Mouse (Mus musculus): ENCODE results near the gene Slc7a6.
"Not testable (repeated sequence)": the region's sequence is repeated elsewhere in the genome, so short reads cannot be mapped to it uniquely, and the experiment has no call there.

Slc7a6 gene

GRCm38 (mm10) chr8:106185628-106186270, 17.1 kb downstream of the Slc7a6 start:
- DNase-seq (ENCODE audit: low spot score in 2 of 2), result no peak

- no peak for DNase-seq (ENCODE audit: low spot score in 2 of 2)
Observed at GRCm38 (mm10) chr8:106186394-106186793, 17.7 kb downstream of the Slc7a6 start.

DNA sequence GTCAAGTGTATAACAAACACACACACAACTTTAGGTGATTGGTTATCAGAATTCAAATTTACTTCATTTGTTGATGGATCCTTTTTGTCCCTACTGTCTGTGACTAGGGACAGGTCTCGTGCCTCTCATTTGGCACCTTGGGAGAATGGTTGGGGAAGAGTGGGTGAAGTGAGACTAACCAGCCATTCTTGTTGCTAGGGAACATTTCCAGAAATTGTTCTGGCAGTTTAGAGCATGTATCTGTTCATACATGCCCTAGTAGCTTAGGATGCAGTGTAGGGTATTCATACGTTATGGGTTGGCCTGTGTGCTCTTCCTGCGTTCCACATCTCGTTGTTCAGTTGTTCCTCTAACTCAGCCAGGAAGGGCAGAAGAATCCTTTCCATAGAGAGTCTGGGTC, 20.5 kb downstream of the Slc7a6 start:
- no peak for DNase-seq (ENCODE audit: low spot score in 2 of 2)

GRCm38 (mm10) chr8:106191639-106192038, 23.0 kb downstream of the Slc7a6 start:
- no peak for DNase-seq (ENCODE audit: low spot score in 2 of 2)

GRCm38 (mm10) chr8:106193162-106193561, 24.5 kb downstream of the Slc7a6 start:
- DNase-seq (ENCODE audit: low spot score in 2 of 2), result no peak

GRCm38 (mm10) chr8:106194062-106194461, 25.4 kb downstream of the Slc7a6 start:
- DNase-seq (ENCODE audit: low spot score in 2 of 2), result no peak

GRCm38 (mm10) chr8:106198741-106199140, 30.1 kb downstream of the Slc7a6 start:
- DNase-seq (ENCODE audit: low spot score in 2 of 2), result no peak

GRCm38 (mm10) chr8:106199596-106199995, 30.9 kb downstream of the Slc7a6 start:
- not testable (repeated sequence) for DNase-seq (ENCODE audit: low spot score in 2 of 2)

DNA sequence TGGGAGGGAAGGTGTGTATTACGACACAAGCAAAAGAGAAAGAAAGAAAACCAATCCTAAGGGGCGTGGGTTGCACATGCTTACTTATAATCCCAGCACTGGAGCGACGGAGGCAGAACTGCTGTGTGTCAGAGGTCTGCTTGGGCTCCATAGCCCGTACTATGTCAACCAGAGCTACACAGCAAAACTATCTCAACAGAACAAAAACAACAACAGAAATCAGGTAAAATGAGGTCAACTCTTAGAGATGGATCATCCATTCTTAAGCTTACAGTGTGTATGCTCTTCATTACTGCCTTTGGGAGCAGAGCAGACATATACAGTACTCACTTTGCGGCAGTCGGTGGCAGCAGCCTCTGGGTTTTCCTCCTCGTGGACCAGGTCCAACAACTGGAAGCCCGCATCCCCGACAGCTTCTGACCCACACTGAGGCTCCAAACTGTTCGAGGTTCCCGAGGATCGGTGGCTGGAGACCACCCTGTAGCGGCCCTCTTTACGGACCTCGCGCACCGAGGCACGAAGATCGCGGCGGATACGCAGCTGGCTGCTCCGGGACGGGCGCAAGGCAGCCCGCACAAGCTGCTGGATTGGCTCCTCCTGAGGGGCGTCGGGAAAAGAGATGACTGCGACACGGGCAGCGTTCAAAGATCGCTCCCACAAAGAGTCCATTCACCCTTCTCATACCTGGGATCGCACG, 41.5 kb downstream of the Slc7a6 start:
- peak in 1 of 2 experiments; percentile 80 for DNase-seq (ENCODE audit: low spot score in 2 of 2)

DNA sequence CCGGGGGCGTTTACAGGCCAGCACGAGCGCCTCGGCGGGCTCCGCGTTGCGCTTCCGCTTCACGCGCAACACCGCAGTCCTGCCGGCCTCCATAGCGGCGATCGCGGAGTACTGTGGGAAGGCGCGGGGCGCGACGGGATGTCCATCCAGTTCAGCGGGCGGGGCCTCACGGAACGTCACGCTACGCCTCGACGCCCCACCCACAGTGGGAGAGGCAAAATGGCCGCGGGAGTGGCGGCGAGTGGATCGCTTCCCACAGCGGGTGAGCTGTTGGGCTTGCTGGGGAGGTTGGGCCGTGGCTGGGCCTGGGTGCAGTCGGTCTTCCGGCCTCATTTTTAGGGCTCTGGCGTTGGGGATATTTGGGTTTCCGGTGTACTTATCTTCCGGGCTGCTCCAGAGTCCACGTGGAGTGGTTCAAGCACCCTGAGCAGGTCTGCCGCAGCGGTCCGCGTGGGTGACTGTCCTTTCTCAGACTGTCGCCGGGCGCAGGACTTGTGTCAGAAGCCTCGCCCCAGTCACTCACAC, 42.2 kb downstream of the Slc7a6 start, which contains the start of the genes Slc7a6os and Prmt7:
Gene Slc7a6os, minus strand, starts transcription at position 115 of the 525 bp plus-strand sequence.
Gene Prmt7, plus strand, starts transcription at position 116 of the 525 bp plus-strand sequence.
- DNase-seq (ENCODE audit: low spot score in 2 of 2), result peak; percentile 94 to 97

DNA sequence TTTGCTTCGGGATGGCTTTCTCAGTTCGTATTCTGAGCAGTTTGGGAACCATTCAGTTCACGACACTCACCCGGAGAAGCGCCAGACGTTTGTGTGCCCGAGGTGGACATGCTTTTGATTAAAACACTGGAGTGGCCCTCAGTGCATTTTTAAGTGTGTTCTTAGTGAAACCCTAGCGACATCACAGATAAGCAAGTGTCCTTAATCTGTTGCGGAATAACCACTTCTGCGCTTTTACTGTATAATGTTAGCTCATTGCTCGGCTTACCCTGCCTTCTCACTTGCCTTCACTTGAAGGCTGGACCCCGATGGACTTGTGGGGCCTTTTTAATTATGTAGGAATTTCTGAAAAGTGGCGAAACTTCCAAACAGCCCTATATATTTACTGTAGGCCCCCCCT, 42.8 kb downstream of the Slc7a6 start:
- no peak for DNase-seq (ENCODE audit: low spot score in 2 of 2)

GRCm38 (mm10) chr8:106213959-106214358, 45.3 kb downstream of the Slc7a6 start:
- no peak for DNase-seq (ENCODE audit: low spot score in 2 of 2)

GRCm38 (mm10) chr8:106219620-106220019, 51.0 kb downstream of the Slc7a6 start:
- no peak for DNase-seq (ENCODE audit: low spot score in 2 of 2)

DNA sequence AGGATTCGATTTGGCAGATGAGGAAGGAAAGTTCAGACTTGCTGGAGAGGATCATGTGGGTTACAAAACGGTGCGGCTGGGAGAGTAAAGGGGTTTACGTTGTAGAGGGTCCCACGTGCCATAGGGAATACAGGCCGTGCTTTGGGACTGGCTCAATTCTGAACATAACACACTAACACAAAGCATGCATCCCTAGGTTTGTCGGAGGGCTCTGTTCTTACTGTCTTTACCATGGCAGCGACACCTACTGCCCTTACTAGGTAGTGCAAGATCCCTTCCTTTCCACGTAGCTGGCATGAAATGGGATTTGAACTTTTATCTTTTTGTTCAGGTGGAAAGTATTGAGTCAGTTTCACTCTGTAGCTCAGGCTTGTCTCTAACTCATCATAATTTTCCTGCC, 57.9 kb downstream of the Slc7a6 start:
- peak; percentile 52 to 77 for DNase-seq (ENCODE audit: low spot score in 2 of 2)

DNA sequence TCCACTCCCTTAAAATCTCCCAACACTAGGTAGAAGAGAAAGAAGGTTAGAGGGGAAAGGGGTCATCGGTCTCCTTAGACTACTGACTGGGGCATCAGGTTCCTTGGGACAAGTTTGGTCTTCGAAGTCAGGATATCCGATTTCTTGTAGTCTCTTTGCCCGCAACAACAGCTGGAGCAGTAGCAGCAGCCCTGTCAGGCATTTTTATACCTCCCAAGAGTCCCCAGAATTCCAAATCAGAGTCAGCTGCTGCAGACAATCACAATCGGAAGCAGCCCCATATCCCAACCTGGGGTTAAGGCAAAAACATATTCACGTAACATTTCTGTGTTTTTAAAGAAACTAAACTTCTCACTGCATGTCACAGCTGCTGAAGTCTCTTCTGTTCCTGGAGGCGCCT, 62.9 kb downstream of the Slc7a6 start:
- DNase-seq (ENCODE audit: low spot score in 2 of 2), result no peak

- DNase-seq (ENCODE audit: low spot score in 2 of 2), result no peak
Observed at GRCm38 (mm10) chr8:106232751-106233150, 64.1 kb downstream of the Slc7a6 start.

- DNase-seq (ENCODE audit: low spot score in 2 of 2), result no peak
Observed at GRCm38 (mm10) chr8:106234567-106235261, 66.1 kb downstream of the Slc7a6 start.

GRCm38 (mm10) chr8:106237106-106237505, 68.4 kb downstream of the Slc7a6 start:
- no peak for DNase-seq (ENCODE audit: low spot score in 2 of 2)
